Mouse (Mus musculus) T-helper 2 cell (primary cell): ENCODE measurements around the gene Arid3c.

Experiments used
- in situ Hi-C: fragments of 300-600 bp; cut with MboI, MseI; formaldehyde crosslinking; loops from one replicate; pipeline ENCODE4 v1.15.1; 2025; ENCODE audit warnings: high pct_unique_total_duplicates

Gene Arid3c

DNA sequence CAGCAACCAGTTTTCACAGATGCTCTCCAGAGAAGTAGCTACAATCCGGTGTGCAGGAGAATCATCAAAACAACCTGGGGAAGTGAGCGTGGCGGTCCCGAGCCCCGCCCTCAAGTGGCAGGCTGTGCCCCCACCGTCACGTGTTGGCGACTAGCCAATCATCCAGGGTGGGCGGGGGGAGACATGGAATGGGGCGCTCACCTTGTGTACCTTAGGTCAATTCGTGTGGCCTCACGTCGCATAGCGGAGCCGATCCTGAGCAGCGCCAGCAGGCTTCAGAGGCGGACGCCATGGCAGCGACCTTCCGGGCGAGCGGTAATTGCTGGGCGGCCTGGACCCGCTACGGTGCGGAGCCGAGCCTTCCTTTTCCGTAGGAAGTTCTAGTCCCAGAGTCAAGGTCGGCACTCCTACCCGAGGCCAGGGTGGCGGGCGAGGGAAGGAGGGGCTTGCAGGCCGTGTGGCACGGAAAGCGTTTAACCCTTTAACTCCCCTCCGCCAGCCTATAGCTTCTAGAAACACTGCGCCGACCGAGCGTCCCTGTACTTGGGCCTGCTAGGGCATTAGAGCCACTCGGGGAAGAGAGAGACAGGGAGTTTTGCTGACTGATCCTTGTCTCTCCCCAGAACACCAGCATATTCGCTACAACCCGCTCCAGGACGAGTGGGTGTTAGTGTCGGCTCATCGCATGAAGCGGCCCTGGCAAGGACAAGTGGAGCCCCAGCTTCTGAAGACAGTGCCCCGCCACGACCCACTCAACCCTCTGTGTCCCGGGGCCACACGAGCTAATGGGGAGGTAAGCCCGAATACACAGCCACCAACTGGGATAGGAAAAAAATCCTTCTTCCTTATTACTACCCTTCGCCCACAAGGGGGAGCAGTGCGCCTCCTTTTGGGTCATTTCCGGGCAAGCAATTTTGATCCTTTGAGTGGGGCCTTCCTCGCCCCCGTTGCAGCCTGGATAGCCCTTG is 24.7 kb upstream of the Arid3c start, which contains the start of gene Sigmar1:
Gene Sigmar1, minus strand, starts transcription at position 820 of the 968 bp plus-strand sequence.
- in situ Hi-C loops = loop anchor here (25.0 kb wide), 1 partner anchor 507 kb away; the partner anchor contains the start of gene Ccl21b

DNA sequence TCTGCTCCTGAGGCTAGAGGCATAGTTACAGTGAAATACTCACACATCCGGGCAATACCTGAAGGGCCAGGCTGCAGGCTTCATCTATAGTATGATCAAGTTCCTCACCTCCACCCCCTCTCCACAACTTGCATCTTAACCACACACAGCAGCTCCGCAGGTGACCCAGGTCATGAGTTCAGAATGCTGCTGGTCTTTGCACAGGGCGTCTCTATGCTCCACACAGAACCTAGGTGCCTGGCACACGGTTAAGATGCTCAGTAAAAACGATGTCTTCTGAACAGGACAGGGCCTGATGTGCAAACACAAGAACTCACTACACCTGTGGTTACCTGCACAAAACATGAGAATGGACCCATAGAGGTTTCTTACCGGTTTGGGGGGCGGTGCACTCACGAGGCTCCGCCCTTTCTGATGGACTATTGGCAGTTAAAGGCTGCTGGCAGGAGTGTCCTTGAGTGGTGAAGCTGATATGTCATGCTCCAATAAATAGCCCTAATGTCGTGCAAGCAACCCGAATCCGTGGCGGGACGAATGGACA is 23.9 kb upstream of the Arid3c start, which contains the start of gene Galt:
Gene Galt, plus strand, starts transcription at position 432 of the 541 bp plus-strand sequence.
- in situ Hi-C loops = loop anchor here (25.0 kb wide), 1 partner anchor 507 kb away; the partner anchor contains the start of gene Ccl21b

GRCm38 (mm10) chr4:41745021-41745420 is 14.1 kb upstream of the Arid3c start:
- in situ Hi-C loops = loop anchor here (25.0 kb wide), 1 partner anchor 1033 kb away; the partner anchor contains the start of genes Aptx and Dnaja1

- in situ Hi-C loops = loop anchor here (25.0 kb wide), 1 partner anchor 1032 kb away; the partner anchor contains the start of genes Aptx and Dnaja1
Measured at GRCm38 (mm10) chr4:41744131-41744530, 13.2 kb upstream of the Arid3c start.

DNA sequence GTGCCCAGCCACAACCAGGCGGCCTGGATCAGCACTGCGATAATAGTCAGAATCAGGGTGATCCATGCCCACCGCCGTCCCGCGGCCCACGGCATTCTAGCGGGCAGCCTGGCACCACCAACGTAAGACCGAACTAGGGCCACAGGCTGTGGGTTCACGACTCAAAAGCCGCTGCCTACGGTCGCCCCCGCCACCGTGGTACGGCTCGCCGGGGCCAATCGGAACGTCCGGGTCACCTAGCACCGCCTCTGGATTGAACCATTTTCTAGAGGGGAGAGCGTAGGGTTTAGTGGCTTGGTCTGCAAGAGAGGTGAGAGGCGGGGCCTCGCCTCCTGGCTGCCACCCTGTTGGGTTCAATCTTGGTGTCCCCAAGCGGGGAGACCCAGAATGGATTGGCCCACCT is 10.2 kb upstream of the Arid3c start:
- in situ Hi-C loops = loop anchor here (25.0 kb wide), 1 partner anchor 1029 kb away; the partner anchor contains the start of genes Aptx and Dnaja1

DNA sequence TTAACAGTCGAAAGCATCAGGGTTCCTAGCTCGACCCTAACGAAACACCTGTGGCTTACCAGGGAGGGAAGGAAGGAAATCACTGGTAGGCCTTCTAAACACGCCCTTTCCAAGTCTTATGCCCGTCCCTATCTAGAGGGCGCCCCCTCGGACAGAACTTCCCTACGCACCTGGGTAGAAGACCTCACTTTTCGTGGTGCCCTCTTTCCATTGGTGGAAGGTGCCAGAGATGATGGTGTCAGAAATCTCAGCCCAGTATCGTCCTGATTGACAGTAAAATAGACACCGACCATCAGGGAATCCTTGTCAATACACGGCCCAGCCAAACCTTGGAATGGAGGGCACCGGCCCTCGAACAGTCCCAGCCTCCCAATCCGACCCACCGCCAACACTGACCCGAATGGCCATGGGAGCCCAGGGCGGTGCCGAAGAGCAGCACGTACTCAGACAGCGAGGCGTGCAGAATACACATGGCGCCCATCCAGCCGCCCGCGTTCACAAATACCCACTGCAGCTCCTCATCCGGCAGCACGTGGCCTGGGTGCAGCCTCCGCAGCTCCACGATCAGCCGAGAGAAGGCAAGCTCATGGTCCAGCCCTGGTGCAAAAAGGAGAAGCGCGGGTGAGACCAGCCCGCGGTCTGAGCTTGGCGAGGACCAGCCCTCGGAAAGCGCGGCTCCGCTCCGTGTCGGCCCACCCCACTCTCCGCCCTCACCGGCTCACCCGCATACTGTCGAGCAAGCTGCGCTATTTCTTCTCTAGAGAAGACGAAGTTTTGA is 9.6 kb upstream of the Arid3c start:
- in situ Hi-C loops = loop anchor here (25.0 kb wide), 1 partner anchor 1028 kb away; the partner anchor contains the start of genes Aptx and Dnaja1

DNA sequence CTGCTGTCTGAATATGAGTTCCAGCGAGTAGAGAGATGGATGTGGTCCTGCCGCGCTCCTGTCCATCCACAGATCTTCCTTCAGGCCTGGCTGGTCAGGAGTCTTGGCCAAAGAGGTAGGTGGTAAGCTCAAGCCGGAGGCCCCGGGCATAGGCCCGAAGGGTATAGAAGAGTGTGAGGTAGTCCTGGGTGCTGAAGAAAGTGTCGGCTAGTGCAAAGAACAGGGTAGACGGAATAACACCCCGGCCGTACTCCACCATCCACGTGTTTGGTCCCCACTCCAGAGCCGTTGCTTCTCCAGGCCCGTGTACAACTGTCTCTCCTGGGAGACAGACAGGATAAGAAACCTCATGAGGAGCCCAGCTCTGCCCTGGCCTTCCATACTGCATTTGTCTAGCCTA is 8.3 kb upstream of the Arid3c start:
- in situ Hi-C loops = loop anchor here (25.0 kb wide), 1 partner anchor 1027 kb away; the partner anchor contains the start of genes Aptx and Dnaja1

- in situ Hi-C loops = loop anchor here (25.0 kb wide), 1 partner anchor 1026 kb away; the partner anchor contains the start of genes Aptx and Dnaja1
Measured at GRCm38 (mm10) chr4:41738256-41738603, 7.3 kb upstream of the Arid3c start.

DNA sequence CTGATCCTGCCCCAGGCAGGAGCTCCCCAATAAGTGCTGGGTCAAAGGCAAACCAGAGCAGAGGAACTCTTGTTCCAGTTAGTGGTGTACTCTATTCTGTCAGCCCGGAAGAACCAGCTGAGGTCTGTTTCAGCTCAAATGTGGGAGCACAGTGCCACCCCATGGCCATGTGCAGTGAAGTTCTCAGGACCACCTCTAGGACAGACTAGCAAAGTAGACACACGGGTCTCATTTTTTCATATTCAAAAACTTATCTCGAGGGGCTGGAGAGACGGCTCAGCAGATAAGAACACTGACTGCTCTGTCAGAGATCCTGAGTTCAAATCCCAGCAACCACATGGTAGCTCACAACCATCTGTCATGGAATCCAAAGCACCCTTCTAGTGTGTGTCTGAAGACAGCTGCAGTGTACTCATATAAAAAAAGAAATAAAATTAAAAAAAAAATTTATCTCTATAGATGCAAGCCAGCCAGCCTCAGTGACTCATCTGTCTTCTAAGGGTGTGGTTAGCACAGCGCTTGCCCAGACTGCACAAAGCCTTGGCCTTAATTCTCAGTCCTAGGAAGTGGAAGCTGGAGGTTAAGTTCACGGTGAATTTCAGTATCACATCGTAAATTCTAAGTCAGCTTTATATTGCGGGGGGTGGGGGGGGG is 6.8 kb upstream of the Arid3c start:
- in situ Hi-C loops = loop anchor here (25.0 kb wide), 1 partner anchor 1025 kb away; the partner anchor contains the start of genes Aptx and Dnaja1

- in situ Hi-C loops = loop anchor here (5.0 to 25.0 kb wide), 2 partner anchors 1015 to 1320 kb away; partner anchors contain the start of genes Aptx, Dnaja1 and Fam214b
Measured at GRCm38 (mm10) chr4:41726826-41727621, 3.9 kb downstream of the Arid3c start.

DNA sequence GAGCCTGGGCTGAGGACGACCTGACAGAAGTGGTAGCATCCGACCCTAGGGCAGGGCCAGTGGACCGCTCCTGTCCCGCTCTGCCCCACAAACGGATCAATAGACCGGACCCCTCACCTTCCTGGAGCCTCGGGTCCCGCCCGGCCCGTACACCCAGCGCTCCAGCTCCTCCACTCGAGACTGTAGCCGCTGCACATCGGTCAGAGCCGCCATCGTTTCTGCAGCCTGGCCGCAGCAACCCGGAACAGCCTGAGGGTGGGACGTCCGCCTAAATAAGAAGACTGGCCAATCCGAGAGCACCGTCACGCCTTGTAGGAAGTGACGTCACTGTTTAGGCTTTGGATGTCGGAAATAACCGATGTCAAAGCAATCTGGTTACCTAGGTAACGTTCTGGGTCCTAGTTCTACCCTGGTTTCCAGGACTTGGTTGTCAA is 8.0 kb downstream of the Arid3c start, which contains the start of gene Dctn3:
Gene Dctn3, minus strand, starts transcription at position 253 of the 434 bp plus-strand sequence.
- in situ Hi-C loops = no loop called here

DNA sequence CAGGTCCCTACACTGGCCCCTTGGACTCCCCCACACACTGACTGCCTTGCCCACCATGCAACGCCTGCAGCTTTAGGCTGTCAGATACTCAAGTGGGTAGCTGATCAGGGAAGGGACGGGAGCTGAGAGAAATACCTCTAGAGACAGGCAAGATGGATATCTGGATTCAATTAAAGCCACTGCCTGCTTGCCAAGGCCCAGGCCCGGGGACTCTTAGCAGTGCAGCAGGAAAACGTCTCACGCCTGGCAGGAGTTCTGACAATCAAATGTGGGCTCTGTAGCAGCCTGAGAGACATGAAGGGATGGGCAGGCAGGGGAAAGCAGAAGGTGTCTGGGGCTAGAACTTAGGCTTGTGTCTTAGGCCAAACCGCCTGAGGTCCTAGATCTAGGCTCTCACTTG is 14.1 kb downstream of the Arid3c start:
- in situ Hi-C loops = loop anchor here (10.0 kb wide), 2 partner anchors 872 to 1452 kb away; partner anchors contain the start of genes Smim27 and Topors

- in situ Hi-C loops = loop anchor here (10.0 kb wide), 2 partner anchors 871 to 1451 kb away; partner anchors contain the start of genes Smim27 and Topors
Measured at GRCm38 (mm10) chr4:41715596-41715995, 15.3 kb downstream of the Arid3c start.

DNA sequence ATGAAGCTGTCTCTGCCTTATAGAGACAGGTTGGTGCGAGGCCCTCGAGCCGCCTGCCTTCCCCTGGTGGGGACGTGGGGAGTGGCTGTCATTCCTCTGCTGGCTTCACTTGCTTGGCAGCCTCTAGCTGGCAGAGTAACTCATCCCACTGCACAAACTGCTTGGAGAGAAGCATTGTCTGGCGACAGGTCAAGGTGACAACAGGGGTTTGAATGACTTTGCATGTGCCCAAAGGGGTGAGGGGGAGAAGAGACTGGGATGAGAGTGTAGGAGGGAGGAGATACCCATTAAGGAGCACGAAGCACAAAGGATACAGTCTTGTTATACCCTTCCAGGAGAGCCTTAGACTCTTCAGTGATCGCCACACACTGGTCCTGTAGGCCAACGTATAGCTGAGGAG is 15.9 kb downstream of the Arid3c start:
- in situ Hi-C loops = loop anchor here (10.0 kb wide), 2 partner anchors 870 to 1450 kb away; partner anchors contain the start of genes Smim27 and Topors

GRCm38 (mm10) chr4:41714276-41714675 is 16.7 kb downstream of the Arid3c start:
- in situ Hi-C loops = loop anchor here (10.0 kb wide), 2 partner anchors 869 to 1449 kb away; partner anchors contain the start of genes Smim27 and Topors

- in situ Hi-C loops = loop anchor here (10.0 kb wide), 2 partner anchors 869 to 1449 kb away; partner anchors contain the start of genes Smim27 and Topors
Measured at GRCm38 (mm10) chr4:41713197-41714067, 17.5 kb downstream of the Arid3c start, which contains the start of gene Rpp25l. TSS of gene Rpp25l (minus strand) at chr4:41713534.

DNA sequence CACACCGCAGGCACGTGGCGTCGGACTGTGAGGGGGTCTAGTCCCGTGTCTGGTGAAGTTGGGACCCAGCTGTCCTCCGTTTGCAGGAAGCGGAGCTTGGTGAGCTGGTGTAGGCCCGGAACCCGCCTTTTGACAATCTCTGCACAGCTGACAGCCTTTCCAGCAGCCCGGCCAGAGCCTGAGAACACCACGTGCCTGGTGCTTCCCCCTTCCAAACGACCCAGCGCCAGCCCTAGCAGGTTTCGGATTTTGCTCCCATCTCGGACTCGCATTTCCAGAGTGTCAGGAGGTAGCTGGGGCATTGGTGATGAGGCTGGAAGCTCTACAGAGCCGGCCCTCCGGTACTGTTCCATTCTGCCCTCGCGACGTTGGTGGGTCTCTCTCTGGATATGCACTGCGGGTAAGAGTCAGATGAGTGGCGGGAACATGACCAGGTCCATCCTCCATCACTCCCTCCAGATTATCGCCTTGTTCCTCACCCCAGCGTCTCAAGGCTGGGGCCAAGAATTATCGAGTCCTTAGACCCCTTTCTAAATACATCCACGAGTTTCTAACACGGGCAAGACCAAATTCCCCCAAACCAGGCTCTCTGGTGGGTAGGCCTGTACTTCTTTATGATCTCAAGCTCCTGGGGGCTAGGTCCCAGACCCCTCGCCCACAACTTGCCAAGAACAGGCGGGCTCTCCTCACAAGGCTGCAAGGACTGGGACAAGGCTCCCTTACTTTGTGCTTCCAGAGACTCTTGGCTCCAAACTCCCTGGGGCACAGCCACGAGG is 18.3 kb downstream of the Arid3c start:
- in situ Hi-C loops = loop anchor here (10.0 kb wide), 2 partner anchors 868 to 1448 kb away; partner anchors contain the start of genes Smim27 and Topors
